Mouse (Mus musculus) thymus, adult 2 months (tissue): ENCODE data around the gene Nmt1.

Source experiments
- CTCF ChIP-seq: fragments of 200-500 bp; IDR thresholded peaks from 2 replicates; pipeline ENCODE4 v1.5.1; 2012; ENCODE audit warnings: mild to moderate bottlenecking, control low read depth, low read length, moderate library complexity, borderline replicate concordance; ENCODE audit not compliant: control insufficient read depth, poor library complexity, insufficient read depth; ENCODE audit errors: extremely low read depth
- POLR2A ChIP-seq: fragments of 200-500 bp; IDR thresholded peaks from 2 replicates; pipeline ENCODE4 v1.6.1; 2012; ENCODE audit warnings: mild to moderate bottlenecking, low read length, control low read depth, moderate library complexity; ENCODE audit not compliant: control insufficient read depth, poor library complexity, insufficient read depth; ENCODE audit errors: extremely low read depth

- no peak for TF ChIP-seq POLR2A
- TF ChIP-seq CTCF, result no peak
Observed at GRCm38 (mm10) chr11:103113771-103114170, 85.8 kb downstream of the Nmt1 start.
